Mouse (Mus musculus): ENCODE measurements around the gene Crlf3. TPM values are rescaled to one million over a fixed set of nuclear protein-coding genes. Genes with fewer than 3 reads are reported as not detected.
A peak's percentile ranks its signal among the peaks of the same experiment; 100 is the strongest.

The Crlf3 gene
- total RNA-seq, 1 experiment = 57.3 TPM

- H3K9ac ChIP-seq (ENCODE audit: insufficient read depth, low read depth, low read length, poor library complexity, severe bottlenecking) = no peak overlapping the region
- peak; percentile 98 for DNase-seq (ENCODE audit: low read depth, low spot score)
- H3K9me3 ChIP-seq (ENCODE audit: control insufficient read depth, insufficient read depth, low read depth, low read length) = no peaks in the 10 kb centered on the region
- in situ Hi-C loops (cut with MboI; ENCODE audit: low sequenced_read_pairs in 2 of 2, unreplicated experiment in 2 of 2) = no loop called here
- H3K36me3 ChIP-seq (ENCODE audit: control insufficient read depth, insufficient read depth, low read length, poor library complexity, severe bottlenecking) = no peaks in the 10 kb centered on the region
- no peak overlapping the region for H3K27ac ChIP-seq (ENCODE audit: insufficient read depth, low read depth, low read length, poor library complexity, severe bottlenecking)
- TF ChIP-seq MAFK (IDR thresholded peaks at IDR 0.05; ENCODE audit: insufficient read depth, low read depth, low read length) (no peak), CHD2 (IDR thresholded peaks at IDR 0.05; ENCODE audit: low read depth, low read length) (no peak), ZNF384 (IDR thresholded peaks at IDR 0.05; ENCODE audit: low read depth, low read length) (no peak), ZC3H11A (IDR thresholded peaks at IDR 0.05; ENCODE audit: borderline replicate concordance, low read depth, low read length) (no peak), HCFC1 (IDR thresholded peaks at IDR 0.05; ENCODE audit: borderline replicate concordance, insufficient read depth, low read length) (no peak)
- H3K4me1 ChIP-seq (ENCODE audit: control insufficient read depth in 2 of 2, insufficient read depth in 2 of 2, low read length in 2 of 2, poor library complexity in 1 of 2) = peaks cover 0 to 3% of the 10 kb centered on the region in 2 experiments; a peak in 1 of 4 replicates
- H3K4me3 ChIP-seq (ENCODE audit: insufficient read depth in 1 of 2, low read depth in 1 of 2, low read length in 2 of 2, poor library complexity in 1 of 2, severe bottlenecking in 1 of 2) = no peak overlapping the region
Measured at GRCm38 (mm10) chr11:80086844-80087243, 6.1 kb upstream of the Crlf3 start.

GRCm38 (mm10) chr11:80085356-80086055 lies 4.7 kb upstream of the Crlf3 start:
- in situ Hi-C loops (cut with MboI; ENCODE audit: low sequenced_read_pairs in 2 of 2, unreplicated experiment in 2 of 2) = no loop called here

GRCm38 (mm10) chr11:80081786-80082319 lies 1.1 kb upstream of the Crlf3 start:
- Histone ChIP-seq H3K9ac (ENCODE audit: insufficient read depth, low read depth, low read length, poor library complexity, severe bottlenecking) (peak overlapping the region; percentile 30; the same call in 1 of the 2 replicates), H3K4me1 (ENCODE audit: control insufficient read depth in 2 of 2, insufficient read depth in 2 of 2, low read length in 2 of 2, poor library complexity in 1 of 2) (0 out of 4 replicates have a peak, but pooled peaks cover 0 to 2% of the 10 kb centered on the region in 2 experiments), H3K36me3 (ENCODE audit: control insufficient read depth, insufficient read depth, low read length, poor library complexity, severe bottlenecking) (peaks cover 4% of the 10 kb centered on the region; the same call in 1 of the 2 replicates), H3K9me3 (ENCODE audit: control insufficient read depth, insufficient read depth, low read depth, low read length) (no peaks in the 10 kb centered on the region), H3K27ac (ENCODE audit: insufficient read depth, low read depth, low read length, poor library complexity, severe bottlenecking) (no peak overlapping the region; the same call in 1 of the 2 replicates), H3K4me3 (ENCODE audit: insufficient read depth in 1 of 2, low read depth in 1 of 2, low read length in 2 of 2, poor library complexity in 1 of 2, severe bottlenecking in 1 of 2) (peak overlapping the region in 1 of 2 experiments; percentile 82; a peak in 1 of 4 replicates)
- no peak for DNase-seq (ENCODE audit: low read depth, low spot score)
- in situ Hi-C loops (cut with MboI; ENCODE audit: low sequenced_read_pairs in 2 of 2, unreplicated experiment in 2 of 2) = no loop called here
- TF ChIP-seq ZNF384 (IDR thresholded peaks at IDR 0.05; ENCODE audit: low read depth, low read length) (no peak), HCFC1 (IDR thresholded peaks at IDR 0.05; ENCODE audit: borderline replicate concordance, insufficient read depth, low read length) (no peak), MAFK (IDR thresholded peaks at IDR 0.05; ENCODE audit: insufficient read depth, low read depth, low read length) (no peak), CHD2 (IDR thresholded peaks at IDR 0.05; ENCODE audit: low read depth, low read length) (no peak), ZC3H11A (IDR thresholded peaks at IDR 0.05; ENCODE audit: borderline replicate concordance, low read depth, low read length) (no peak)

More at GRCm38 (mm10) chr11:80085356-80086055, 4.7 kb upstream of the Crlf3 start:
- DNase-seq (ENCODE audit: low read depth, low spot score) = no peak
- H3K36me3 ChIP-seq (ENCODE audit: control insufficient read depth, insufficient read depth, low read length, poor library complexity, severe bottlenecking) = no peaks in the 10 kb centered on the region
- H3K4me1 ChIP-seq (ENCODE audit: control insufficient read depth in 2 of 2, insufficient read depth in 2 of 2, low read length in 2 of 2, poor library complexity in 1 of 2) = peaks cover 0 to 3% of the 10 kb centered on the region in 2 experiments; a peak in 1 of 4 replicates
- H3K4me3 ChIP-seq (ENCODE audit: insufficient read depth in 1 of 2, low read depth in 1 of 2, low read length in 2 of 2, poor library complexity in 1 of 2, severe bottlenecking in 1 of 2) = no peak overlapping the region
- no peak for TF ChIP-seq CHD2 (IDR thresholded peaks at IDR 0.05; ENCODE audit: low read depth, low read length)
- TF ChIP-seq HCFC1 (IDR thresholded peaks at IDR 0.05; ENCODE audit: borderline replicate concordance, insufficient read depth, low read length) = no peak
- no peak for TF ChIP-seq ZNF384 (IDR thresholded peaks at IDR 0.05; ENCODE audit: low read depth, low read length)
- TF ChIP-seq ZC3H11A (IDR thresholded peaks at IDR 0.05; ENCODE audit: borderline replicate concordance, low read depth, low read length) = no peak
- TF ChIP-seq MAFK (IDR thresholded peaks at IDR 0.05; ENCODE audit: insufficient read depth, low read depth, low read length) = no peak
- no peak overlapping the region for H3K9ac ChIP-seq (ENCODE audit: insufficient read depth, low read depth, low read length, poor library complexity, severe bottlenecking)
- H3K27ac ChIP-seq (ENCODE audit: insufficient read depth, low read depth, low read length, poor library complexity, severe bottlenecking) = no peak overlapping the region
- H3K9me3 ChIP-seq (ENCODE audit: control insufficient read depth, insufficient read depth, low read depth, low read length) = no peaks in the 10 kb centered on the region

GRCm38 (mm10) chr11:80080381-80080825 lies 388 bp downstream of the Crlf3 start:
- no peak for DNase-seq (ENCODE audit: low read depth, low spot score)
- TF ChIP-seq MAFK (IDR thresholded peaks at IDR 0.05; ENCODE audit: insufficient read depth, low read depth, low read length) (no peak), CHD2 (IDR thresholded peaks at IDR 0.05; ENCODE audit: low read depth, low read length) (no peak), HCFC1 (IDR thresholded peaks at IDR 0.05; ENCODE audit: borderline replicate concordance, insufficient read depth, low read length) (no peak), ZC3H11A (IDR thresholded peaks at IDR 0.05; ENCODE audit: borderline replicate concordance, low read depth, low read length) (no peak), ZNF384 (IDR thresholded peaks at IDR 0.05; ENCODE audit: low read depth, low read length) (no peak)
- peak overlapping the region; percentile 91 for H3K27ac ChIP-seq (ENCODE audit: insufficient read depth, low read depth, low read length, poor library complexity, severe bottlenecking)
- in situ Hi-C loops (cut with MboI; ENCODE audit: low sequenced_read_pairs in 2 of 2, unreplicated experiment in 2 of 2) = no loop called here
- peak overlapping the region; percentile 82 to 99 for H3K4me3 ChIP-seq (ENCODE audit: insufficient read depth in 1 of 2, low read depth in 1 of 2, low read length in 2 of 2, poor library complexity in 1 of 2, severe bottlenecking in 1 of 2)
- no peaks in the 10 kb centered on the region for H3K9me3 ChIP-seq (ENCODE audit: control insufficient read depth, insufficient read depth, low read depth, low read length)
- H3K9ac ChIP-seq (ENCODE audit: insufficient read depth, low read depth, low read length, poor library complexity, severe bottlenecking) = peak overlapping the region; percentile 99
- H3K36me3 ChIP-seq (ENCODE audit: control insufficient read depth, insufficient read depth, low read length, poor library complexity, severe bottlenecking) = peaks cover 4% of the 10 kb centered on the region; the same call in 1 of the 2 replicates
- H3K4me1 ChIP-seq (ENCODE audit: control insufficient read depth in 2 of 2, insufficient read depth in 2 of 2, low read length in 2 of 2, poor library complexity in 1 of 2) = 0 out of 4 replicates have a peak, but pooled peaks cover 0 to 2% of the 10 kb centered on the region in 2 experiments
